8 mouse cellular contexts compared by ENCODE assay signal in genomic region chr6:71398829-71399609, GRCm38 (mm10). TPM values are rescaled to one million over a fixed set of nuclear protein-coding genes. Genes with fewer than 3 reads are reported as not detected.
DNase-seq lines count a peak whose midpoint lies in the region.

No protein-coding gene starts in this region.

- intact Hi-C loops in left cerebral cortex, postnatal 25 days (cut with DNase I) = loop anchor here (5.0 to 10.0 kb wide), 2 partner anchors 124 to 232 kb away; partner anchors contain the start of gene Krcc1
- intact Hi-C loops in left cerebral cortex, postnatal 36 days (cut with DNase I) = loop anchor here (5.0 kb wide), 2 partner anchors 127 to 232 kb away; partner anchors contain the start of gene Krcc1

- peak; percentile 80 for DNase-seq in cerebellum, adult 9-10 months
- DNase-seq in cerebellum, adult 11-12 months = no peak
- DNase-seq in left cerebral cortex, postnatal 25 days (ENCODE audit: low spot score in 2 of 2) = peak; percentile 23 to 44
- DNase-seq in left cerebral cortex, postnatal 36 days (ENCODE audit: low spot score in 2 of 2) = no peak
- peak; percentile 57 for DNase-seq in ZHBTc4 (ENCODE audit: low read depth, low spot score)
- DNase-seq in heart, postnatal 4 days = peak; percentile 32
- peak; percentile 67 for DNase-seq in retina, postnatal 1 day
- DNase-seq in right cerebral cortex, postnatal 36 days (ENCODE audit: low spot score in 2 of 2) = no peak

RNA-seq across cellular contexts. Expression of gene Cd8a, which starts 25.8 kb away (rescaled TPM):
- not detected for total RNA-seq in left cerebral cortex, postnatal 25 days (2021)
- total RNA-seq in left cerebral cortex, postnatal 36 days (2021) = not detected
- under 1 TPM; 0.14 to 0.36 TPM for total RNA-seq in heart, postnatal 4 days (2021)

RNA-seq across cellular contexts. Expression of gene Rmnd5a, which starts 41.4 kb away (rescaled TPM):
- 100 to 1,000 TPM in 1 of 2 experiments, 10 to 100 TPM in 1; 96.3 to 108 TPM for total RNA-seq in left cerebral cortex, postnatal 25 days (2021)
- 10 to 100 TPM; 91.4 to 98.7 TPM for total RNA-seq in left cerebral cortex, postnatal 36 days (2021)
- 10 to 100 TPM; 42.1 to 43.9 TPM for total RNA-seq in heart, postnatal 4 days (2021)

Comparison
In these comparisons a context has a peak if more than half of its experiments do, and no peak if none do; other contexts are left out.
1. DNase-seq: peak in cerebellum, adult 9-10 months (single experiment), left cerebral cortex, postnatal 25 days (2 of 2), ZHBTc4 (single experiment), heart, postnatal 4 days (single experiment) and retina, postnatal 1 day (single experiment); none in cerebellum, adult 11-12 months (single experiment), left cerebral cortex, postnatal 36 days (0 of 2) and right cerebral cortex, postnatal 36 days (0 of 2).